Mouse (Mus musculus) CD8-positive naive resting alpha-beta T cell, adult 2 months (primary cell): Measurements from ENCODE around the gene Creb3l2.
A peak's percentile ranks its signal among the peaks of the same experiment; 100 is the strongest.
"Not testable (repeated sequence)": the region's sequence is repeated elsewhere in the genome, so short reads cannot be mapped to it uniquely, and the experiment has no call there.

Experiments used
- DNase-seq, 2 experiments: peaks; one replicate each; pipeline ENCODE4 v3.0.0; 2022; ENCODE audit warnings: low read depth in 2 of 2, low spot score in 2 of 2

Gene Creb3l2

GRCm38 (mm10) chr6:37377836-37378580, 63.9 kb downstream of the Creb3l2 start:
- no peak for DNase-seq

- DNase-seq: not testable (repeated sequence)
These were observed 64.6 kb downstream of the Creb3l2 start for GRCm38 (mm10) chr6:37377387-37377786.

GRCm38 (mm10) chr6:37375452-37375851, 66.5 kb downstream of the Creb3l2 start:
- no peak for DNase-seq

- DNase-seq: peak; percentile 19 to 34
These were observed 70.6 kb downstream of the Creb3l2 start for GRCm38 (mm10) chr6:37371341-37371740.

GRCm38 (mm10) chr6:37370566-37370965, 71.4 kb downstream of the Creb3l2 start:
- DNase-seq: no peak

GRCm38 (mm10) chr6:37369750-37370149, 72.2 kb downstream of the Creb3l2 start:
- DNase-seq: no peak

- DNase-seq: no peak
These were observed 73.7 kb downstream of the Creb3l2 start for GRCm38 (mm10) chr6:37368281-37368680.

GRCm38 (mm10) chr6:37366991-37367390, 75.0 kb downstream of the Creb3l2 start:
- DNase-seq: no peak

GRCm38 (mm10) chr6:37365179-37365578, 76.8 kb downstream of the Creb3l2 start:
- DNase-seq: no peak

GRCm38 (mm10) chr6:37364361-37364760, 77.6 kb downstream of the Creb3l2 start:
- DNase-seq: no peak

- no peak for DNase-seq
These were observed 81.0 kb downstream of the Creb3l2 start for GRCm38 (mm10) chr6:37360813-37361385.

GRCm38 (mm10) chr6:37354449-37355179, 87.3 kb downstream of the Creb3l2 start:
- DNase-seq: peak; percentile 31 to 49

GRCm38 (mm10) chr6:37353616-37354015, 88.3 kb downstream of the Creb3l2 start:
- DNase-seq: no peak

- DNase-seq: no peak
These were observed 90.1 kb downstream of the Creb3l2 start for GRCm38 (mm10) chr6:37351731-37352380.

GRCm38 (mm10) chr6:37350315-37350714, 91.6 kb downstream of the Creb3l2 start:
- no peak for DNase-seq

- DNase-seq: no peak
These were observed 94.3 kb downstream of the Creb3l2 start for GRCm38 (mm10) chr6:37347606-37348005.

- no peak for DNase-seq
These were observed 103.9 kb downstream of the Creb3l2 start for GRCm38 (mm10) chr6:37338055-37338454.

GRCm38 (mm10) chr6:37336831-37337260, 105.1 kb downstream of the Creb3l2 start:
- no peak for DNase-seq

- DNase-seq: no peak
These were observed 105.6 kb downstream of the Creb3l2 start for GRCm38 (mm10) chr6:37336381-37336780.

- DNase-seq: no peak
These were observed 109.1 kb downstream of the Creb3l2 start for GRCm38 (mm10) chr6:37332846-37333245.
